1 mouse cellular context compared by ENCODE assay signal in genomic region chr2:80616854-80617737, GRCm38 (mm10).
TF ChIP-seq lines count a peak whose summit lies in the region.

Dusp19 (plus strand) TSS chr2:80617045.
Nup35 (plus strand) TSS chr2:80617236.

TF ChIP-seq in MEL, 35 proteins besides CTCF, POLR2A, EP300 and RAD21 (continued from another document):
- TF ChIP-seq MAFK (IDR thresholded peaks at IDR 0.05; ENCODE audit: borderline replicate concordance, low read depth, low read length): peak; percentile 7; the same call in 1 of the 2 replicates
- peak; percentile 87 for TF ChIP-seq HCFC1 (IDR thresholded peaks at IDR 0.05; ENCODE audit: low read depth, low read length)
- no peak for TF ChIP-seq ZC3H11A (IDR thresholded peaks at IDR 0.05; ENCODE audit: low read depth, low read length)
- peak; percentile 38; the same call in 1 of the 2 replicates for TF ChIP-seq BHLHE40 (IDR thresholded peaks at IDR 0.05; ENCODE audit: borderline replicate concordance, low read depth, low read length)
- no peak; the same call in 1 of the 2 replicates for TF ChIP-seq CHD2 (IDR thresholded peaks at IDR 0.05; ENCODE audit: low read length)
- TF ChIP-seq TAL1 (IDR thresholded peaks at IDR 0.05; ENCODE audit: low read length): no peak
- TF ChIP-seq TCF12 (IDR thresholded peaks at IDR 0.05; ENCODE audit: low read depth, low read length): peak; percentile 77
- TF ChIP-seq MXI1 (IDR thresholded peaks at IDR 0.05; ENCODE audit: low read depth, low read length): peak; percentile 86
- peak; percentile 82 for TF ChIP-seq RCOR1 (IDR thresholded peaks at IDR 0.05; ENCODE audit: low read depth, low read length)
TF ChIP-seq in MEL: peak in this region for 23.
